Mouse (Mus musculus) cerebellum, adult 8-10 months (tissue): Measurements from ENCODE around the gene 7530416G11Rik.
A peak's percentile ranks its signal among the peaks of the same experiment; 100 is the strongest.

Experiments
- DNase-seq: peaks from one replicate; pipeline ENCODE4 v3.0.0; 2022

The 7530416G11Rik gene

DNA sequence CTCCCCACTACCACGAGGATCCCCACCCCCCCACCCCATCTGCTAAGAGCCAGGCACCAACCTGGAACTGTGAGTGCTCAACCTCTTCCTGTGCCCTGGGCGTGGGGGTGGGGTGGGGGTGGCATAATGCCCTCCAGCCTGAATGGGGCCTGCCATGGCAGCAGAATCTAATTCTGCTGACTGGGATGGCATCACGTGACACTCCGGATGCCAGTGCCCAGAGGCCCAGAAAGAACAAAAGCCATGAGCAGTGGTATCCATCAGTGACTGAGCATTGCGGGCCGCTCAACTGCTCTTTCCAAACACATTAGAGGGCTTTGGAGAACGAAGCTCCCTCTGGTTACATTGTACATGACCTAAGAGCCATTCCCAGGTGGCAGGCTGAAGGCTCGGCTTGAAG lies at the start of gene 7530416G11Rik:
TSS of gene 7530416G11Rik (minus strand) at position 101 of the 400 bp plus-strand sequence.
- no peak for DNase-seq

DNA sequence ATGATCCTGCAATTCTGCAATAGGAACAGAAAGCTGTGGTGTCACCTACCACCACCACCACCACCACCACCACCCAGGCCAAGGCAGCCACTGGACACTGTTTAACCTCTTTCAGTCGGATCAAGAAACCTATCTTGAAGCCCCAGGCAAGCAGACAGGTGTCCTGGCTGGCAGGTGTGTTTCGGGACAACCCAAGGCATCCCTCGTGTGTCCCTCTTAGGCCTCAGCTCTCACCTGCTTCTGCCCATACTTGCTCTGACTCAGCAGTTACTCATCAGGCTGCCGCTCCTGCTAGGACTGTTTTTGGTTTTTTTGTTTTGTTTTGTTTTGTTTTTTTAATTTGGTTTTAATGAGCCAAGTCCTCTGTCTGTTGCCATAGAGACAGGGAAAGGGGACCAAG lies 43.5 kb upstream of the 7530416G11Rik start:
- no peak for DNase-seq

DNA sequence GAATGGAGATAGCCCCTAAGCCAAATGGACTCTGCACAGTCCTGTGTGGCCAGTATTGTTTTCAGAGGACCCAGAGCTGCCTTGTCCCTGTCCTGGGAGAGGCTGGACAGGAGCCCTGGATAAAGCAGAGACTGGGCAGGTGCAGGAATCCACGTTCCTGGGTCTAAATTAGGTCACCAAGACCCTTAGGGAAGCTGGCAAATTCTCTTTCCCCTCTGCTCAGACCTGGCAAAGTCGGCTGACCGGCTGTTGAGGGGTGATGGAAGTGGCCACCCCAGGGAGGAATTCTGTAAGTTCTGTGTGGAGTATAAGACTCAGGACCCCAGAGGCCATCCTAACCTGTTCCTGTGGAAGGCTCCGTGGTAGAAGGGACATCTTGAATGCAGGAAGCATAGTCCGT lies 42.3 kb upstream of the 7530416G11Rik start:
- peak; percentile 7 for DNase-seq

DNA sequence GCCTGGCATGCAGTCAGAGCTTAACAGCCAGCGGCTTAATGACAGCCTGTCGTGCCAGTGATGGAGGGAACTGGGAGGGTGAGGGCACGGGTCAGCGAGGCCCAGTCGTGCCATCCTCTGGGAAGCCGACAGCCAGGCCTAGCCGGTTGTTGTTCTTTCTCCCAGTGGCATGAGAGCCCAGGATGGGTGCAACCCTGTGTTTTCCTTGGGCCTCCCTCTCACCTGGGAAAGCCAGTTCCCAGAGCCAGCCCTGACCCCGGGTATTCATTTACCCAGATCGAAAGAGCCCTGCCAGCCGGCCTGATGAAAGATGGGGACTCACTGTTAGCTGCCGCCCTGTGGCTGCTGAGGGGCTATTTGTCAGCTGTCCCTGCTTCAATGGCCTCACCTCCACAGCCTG lies 35.1 kb upstream of the 7530416G11Rik start:
- DNase-seq, result no peak

DNA sequence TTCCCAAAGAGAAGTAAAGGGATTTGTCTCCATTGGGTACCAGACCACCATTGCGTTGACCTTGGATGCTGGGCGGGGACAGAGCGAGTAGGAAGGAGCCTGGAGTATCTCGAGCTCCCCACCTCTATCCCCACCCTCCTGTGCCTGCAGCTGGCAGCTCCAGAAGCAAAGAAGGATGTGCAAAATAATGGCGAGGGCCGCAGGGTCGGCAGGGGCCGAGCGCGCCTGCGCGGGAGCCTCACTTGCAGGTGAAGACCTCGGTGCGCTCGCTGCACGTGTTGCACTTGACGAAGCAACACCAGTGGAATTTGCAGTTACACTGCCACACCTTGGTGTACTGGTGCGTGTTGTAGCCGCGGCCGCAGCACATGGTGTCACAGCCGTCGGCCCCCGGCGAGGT lies 34.1 kb upstream of the 7530416G11Rik start:
- DNase-seq, result no peak

DNA sequence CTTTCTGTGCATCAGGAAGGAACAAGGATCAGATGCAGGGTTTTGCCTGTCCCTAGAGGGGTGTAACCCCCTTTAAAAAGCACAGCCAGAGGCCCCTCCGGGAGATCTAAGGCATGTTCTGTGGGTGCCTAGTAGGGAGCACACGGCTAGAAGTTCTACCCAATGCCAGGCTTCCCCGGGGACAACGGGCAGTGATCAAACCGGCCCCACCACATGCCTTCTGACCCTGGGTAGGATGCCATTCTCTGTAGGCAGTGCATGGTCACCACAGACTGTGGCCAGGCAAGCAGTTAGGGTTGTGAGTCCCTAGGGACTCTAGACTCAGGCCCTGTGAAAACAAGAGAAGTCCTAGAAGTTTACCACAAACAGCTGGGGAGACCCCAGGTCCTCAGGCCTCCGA lies 31.6 kb upstream of the 7530416G11Rik start:
- DNase-seq, result no peak

DNA sequence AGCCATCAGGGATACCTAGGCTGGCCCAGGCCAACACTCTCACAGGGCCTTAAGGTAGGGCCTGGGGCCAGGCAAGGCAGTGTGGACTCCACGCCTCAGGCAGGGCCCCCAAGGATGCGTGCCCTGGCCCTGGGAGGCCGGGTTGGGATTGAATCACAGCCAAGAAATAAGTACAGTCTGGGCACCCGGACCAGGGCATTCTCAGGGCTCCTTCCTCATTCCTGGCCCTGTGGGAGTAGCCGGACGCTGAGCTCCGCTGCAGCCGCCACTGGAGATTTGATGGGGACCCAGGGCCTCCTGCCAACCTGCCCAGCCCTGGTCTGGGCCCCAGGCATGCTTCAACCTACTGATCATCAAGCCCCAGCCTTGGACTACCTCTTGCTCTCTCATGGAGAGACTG lies 31.2 kb upstream of the 7530416G11Rik start:
- DNase-seq, result no peak

DNA sequence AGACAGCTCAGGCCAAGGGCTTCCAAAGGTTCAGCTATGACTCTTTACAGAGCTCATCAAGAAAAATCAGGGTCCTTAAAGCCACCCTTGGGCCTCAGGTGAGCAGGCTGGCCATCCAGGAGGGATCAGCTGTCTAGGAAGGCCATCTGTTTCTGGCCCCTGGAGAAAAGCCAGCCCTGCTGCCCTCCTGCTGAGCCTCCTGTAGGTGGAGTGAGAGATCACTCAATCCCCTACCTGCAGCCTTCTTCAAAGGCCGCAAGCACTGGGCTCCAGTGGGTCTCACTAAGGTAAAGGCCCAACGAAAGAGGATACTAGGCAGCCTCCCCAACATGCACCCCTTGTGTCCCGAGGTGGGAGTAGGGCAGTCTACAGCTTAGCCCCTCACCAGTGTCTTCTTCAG lies 29.0 kb upstream of the 7530416G11Rik start:
- no peak for DNase-seq

DNA sequence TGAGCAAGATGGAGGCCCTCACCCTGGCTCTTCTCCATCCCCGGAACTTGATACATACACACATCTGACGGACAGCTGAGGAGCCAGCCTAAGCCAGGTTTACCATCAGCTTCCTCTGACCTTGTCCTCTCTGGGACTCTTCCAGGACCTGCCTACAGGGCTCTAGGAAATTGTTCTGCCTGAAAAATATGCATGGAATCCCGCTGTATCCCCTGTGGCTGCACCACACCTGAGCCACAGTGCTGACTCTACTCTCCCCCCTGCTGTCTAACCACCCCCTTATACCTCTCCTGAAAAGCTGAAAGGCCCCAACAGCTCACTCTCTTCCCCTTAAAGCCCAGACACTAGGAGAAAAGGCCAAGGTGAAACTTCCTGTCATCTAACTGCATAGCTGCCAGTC lies 26.9 kb upstream of the 7530416G11Rik start:
- no peak for DNase-seq

DNA sequence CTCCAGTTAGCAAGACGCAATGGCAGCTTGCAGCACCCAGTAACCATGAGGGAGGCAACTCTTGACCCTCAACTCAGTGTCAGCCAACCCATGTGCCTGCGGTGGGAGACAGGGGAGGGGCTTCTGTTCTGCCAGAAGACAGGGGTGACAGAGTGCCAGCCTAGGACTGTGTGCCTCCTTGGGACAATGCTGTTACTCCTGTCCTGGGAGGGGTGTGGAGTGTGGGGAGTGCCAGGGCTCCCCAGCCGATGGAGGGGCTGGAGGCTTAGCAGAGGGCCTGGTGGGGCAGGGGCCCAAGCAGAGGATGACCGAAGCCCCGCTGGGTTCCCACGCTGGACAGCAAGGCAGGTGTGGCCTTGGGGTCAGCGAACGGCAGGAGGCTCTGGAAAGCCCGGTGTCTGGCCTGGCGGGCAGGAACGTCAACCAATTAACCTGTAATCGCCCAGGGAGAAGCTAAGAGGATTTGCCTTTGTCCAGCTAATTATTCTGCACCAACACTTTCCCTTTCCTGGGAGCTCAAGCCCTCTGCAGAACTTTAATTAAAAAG lies 21.4 kb upstream of the 7530416G11Rik start:
- DNase-seq, result no peak

DNA sequence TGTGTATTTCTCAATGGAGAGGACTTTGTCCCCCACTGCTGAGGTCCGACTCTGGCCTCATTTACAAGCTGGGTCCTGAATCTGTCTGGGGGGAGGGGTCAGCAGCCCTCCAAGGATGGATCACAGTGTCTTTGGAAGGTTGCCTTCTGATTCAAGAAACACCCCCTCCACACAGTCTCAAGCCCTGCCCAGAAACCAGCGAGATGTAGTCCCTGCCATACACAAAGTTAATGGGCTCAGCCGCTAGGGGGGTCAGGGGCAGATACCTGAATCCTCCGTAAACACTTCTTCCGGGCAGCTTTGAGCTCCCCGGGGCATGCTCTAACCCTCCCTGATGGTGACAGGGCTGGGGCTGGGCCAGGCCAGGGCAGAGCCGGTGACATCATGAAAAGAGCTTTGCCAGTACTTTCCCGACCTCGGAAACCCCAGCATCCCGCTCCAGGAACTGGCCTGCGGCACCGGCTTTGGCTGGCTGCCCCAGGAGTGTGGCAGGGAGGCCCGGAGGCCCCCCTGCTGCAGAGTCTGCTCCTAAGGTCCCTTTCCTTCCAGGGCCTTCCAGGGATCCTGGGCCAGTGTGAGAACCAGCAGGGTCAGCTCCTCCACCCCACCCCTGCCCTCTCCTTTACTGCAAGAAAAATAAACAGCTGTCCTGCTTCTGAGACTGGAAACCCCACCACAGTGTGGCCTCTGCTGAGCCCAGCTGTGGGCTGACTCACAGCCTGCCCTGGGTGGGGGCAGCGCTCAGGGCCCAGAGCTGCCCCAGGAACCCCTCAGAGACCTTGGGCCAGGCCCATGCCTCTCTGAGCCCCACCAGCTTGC lies 20.4 kb upstream of the 7530416G11Rik start:
- peak; percentile 22 for DNase-seq

DNA sequence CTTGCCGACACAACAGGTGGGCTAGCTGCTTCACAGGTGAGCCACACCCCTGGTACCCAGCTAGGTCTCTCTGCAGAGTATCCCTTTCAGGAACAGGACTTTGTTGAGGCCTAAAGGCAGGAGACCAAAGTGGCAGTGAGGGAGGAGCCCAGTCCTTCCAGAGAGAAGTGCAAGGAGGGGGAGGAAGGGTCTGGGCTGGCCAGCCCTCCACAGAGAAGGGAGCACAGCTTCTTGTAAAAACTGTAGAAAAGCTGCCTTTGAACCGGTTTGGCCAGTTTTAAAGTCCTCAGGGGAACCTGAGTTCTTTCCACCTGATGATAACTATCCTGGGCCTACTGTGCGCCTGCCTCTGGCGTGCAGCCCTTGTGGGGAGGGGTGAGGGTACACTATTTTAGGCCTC lies 16.4 kb upstream of the 7530416G11Rik start:
- no peak for DNase-seq

DNA sequence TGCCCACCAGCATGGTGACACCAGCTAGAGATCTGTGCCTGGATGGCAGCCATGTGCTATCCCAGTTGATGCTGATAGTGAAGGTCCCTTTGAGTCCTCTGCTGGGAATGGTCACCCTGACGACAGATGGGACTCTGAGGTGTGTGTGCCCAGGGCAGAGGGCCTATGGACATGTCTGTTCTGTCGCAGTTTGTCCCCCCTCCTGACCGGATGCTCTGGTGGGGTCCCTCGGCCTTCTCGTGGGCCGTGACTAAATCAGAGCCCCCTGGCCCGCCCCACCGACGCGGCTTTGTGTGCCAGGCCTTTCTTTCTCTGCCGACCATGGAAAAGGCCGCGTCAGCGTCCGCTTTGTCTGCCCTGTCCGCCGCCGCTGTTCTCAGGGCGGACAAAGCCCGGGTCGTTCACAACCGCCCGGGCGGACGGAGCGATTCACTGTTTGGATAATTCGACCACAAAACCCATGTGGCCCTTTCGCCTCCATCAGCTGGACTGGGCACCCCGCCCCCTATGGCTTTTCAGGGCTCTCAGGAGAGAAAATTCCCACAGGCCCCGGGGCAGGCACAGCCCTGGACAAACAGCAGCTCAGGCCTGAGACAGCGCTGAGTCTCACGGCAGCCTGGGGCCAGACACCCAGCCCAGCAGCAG lies 4.5 kb upstream of the 7530416G11Rik start:
- no peak for DNase-seq

DNA sequence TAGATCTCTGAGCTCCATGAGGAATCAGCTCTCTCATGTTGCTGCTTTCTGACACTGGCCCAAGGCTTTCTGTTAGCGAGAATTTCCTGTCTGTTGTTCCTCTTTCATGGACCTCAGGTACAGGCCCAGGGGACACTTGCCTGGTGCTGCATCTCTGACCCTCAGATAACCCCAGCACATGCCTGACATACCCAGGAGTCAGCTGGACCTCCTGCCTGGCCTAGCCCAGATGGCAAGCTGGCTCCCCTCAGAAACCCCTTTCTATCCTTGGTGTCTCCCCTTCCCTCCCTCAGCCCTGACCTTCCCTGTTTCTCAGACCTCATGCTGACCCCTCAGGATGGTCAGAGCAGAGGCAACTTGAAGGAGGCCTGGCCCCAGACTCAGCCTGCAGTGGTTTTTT lies 3.7 kb upstream of the 7530416G11Rik start:
- no peak for DNase-seq

DNA sequence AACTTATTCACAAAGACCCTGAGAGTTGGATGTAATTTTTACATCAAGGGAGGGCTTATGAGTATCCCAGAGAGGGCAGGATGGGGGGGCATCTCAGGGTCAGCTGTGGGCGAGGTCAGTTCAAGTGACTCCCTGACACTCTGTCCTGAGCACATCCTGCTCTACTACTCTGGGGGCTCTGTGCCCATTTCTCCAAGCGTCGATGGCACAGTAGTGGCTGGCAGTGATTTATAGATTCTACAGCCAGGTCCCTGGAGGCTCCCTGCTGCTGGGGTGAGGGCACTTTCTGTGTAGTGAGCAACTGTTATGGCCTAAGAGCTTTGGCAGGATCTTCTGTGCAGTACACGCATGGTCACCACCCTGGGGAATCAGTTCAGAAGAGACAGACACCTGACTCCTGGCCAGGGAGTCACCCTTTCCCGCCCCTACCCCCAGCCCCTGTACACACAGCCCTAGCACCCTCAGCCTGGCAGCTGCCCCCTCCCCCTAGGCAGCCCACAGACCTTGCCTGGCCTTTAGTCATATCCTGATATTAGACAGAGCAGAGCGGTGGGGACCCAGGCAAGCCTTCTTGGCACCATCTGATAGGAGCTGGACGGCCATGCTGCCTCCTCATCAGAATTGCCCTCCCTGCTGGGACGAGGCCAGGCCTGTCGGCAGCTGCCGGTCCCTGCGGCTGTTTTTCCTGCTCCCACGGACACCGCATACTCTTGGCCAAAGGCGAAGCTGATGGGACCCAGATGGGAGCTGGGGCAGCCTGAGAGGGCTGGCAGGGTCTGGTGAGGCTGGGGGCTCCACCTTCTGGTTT lies 2.3 kb upstream of the 7530416G11Rik start:
- DNase-seq, result no peak

DNA sequence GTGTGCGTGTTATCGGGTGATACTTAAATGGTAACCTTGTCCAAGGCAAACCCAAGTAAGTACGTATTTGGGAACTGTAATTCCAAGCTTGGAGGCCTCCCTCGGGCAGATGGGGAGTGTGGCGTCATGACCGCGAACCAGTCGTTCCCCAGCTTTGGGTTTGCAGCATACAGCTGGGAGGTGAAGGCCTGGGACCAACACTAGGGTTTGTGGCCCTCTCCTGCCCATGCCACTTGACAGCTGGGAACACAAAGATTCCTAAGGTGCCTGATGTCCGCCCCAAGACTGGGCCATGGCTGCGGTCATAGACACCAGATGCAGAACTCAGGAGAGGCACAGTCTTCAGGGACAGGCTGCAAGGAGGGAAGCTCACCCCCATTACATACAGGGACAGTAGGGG lies 2.8 kb downstream of the 7530416G11Rik start:
- no peak for DNase-seq

DNA sequence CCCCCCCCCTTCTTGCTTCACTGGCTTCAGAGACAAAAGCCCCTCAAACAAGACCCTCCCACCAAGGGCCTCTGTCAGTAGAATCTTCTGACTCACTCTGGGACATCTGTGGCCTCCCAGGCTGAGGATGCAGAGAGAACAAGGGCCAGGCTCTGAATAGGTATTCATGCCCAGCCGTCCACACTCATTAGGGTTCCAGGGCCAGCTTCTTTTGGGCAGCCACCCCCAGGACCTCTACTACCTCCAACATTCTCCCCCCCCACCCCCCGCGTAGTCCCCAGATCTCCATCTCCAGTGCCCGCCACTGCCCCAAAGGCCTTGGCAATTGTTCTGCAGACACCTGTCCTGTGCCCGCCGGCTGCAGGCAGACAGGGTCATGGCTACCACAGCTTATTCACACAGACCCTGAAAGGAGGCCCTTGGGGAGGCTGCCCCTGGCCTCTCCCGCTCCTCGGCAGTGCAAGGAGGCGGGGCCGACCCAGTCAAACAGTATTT lies 5.0 kb downstream of the 7530416G11Rik start:
- DNase-seq, result no peak

DNA sequence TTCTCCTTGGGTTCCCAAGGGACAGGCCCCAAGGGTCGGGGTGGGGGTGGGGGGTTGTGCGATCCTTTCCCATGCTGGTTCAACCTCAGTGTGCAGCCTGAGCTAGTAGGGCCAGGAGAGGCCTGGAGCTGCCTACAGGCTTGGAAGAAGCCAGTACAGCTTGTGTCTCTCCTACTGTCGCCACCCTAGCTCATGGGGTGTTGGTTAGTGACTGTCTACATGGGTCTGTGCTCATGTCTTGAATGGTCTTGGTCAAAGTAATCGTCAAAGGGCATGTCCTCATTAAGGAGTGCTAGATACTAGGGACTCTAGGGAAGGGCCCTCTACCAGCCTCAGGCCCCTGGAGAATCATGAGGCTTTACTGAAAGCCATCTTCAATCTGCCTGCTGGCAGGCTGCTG lies 5.5 kb downstream of the 7530416G11Rik start:
- DNase-seq, result no peak

DNA sequence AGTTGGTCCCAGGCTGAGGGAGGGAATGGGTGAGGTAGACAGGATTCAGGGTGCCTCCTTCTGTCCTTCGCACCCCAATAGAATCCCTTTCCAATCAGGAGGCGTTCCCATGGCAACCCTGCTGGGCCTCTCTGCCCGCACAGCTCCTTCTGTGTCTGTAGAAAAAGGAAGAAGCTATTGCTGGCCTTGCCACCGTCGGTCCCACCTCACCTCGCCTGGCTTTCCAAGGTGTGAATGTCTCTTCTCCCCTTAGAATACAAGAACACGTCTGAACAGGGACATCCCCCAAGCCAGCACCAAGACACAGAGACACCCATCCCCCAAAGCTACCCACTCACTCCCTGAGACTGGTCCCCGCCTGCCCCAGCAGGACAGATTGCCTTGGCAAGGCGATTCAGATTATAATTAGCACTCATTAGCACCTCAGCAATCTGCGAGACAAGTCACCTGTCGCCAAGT lies 8.8 kb downstream of the 7530416G11Rik start:
- no peak for DNase-seq

DNA sequence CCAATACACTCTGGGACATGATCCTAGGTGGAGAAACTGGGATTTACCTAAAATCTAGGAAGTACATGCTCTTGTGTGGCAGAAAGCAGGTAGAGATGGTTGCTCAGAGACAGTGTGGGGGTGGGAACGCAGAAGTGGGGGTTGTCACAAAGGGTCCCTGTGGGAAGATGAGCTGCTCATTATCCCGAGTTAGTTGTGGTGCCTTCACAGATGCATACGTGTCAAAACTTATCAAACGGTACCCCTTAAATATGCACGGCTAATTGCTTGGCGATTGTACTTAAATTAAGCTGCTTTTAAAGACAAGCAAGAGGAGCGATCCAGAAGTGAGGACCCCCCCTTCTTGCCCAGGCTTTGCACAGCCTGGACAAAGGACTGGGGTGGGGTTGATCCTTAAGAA lies 13.3 kb downstream of the 7530416G11Rik start:
- DNase-seq, result no peak

DNA sequence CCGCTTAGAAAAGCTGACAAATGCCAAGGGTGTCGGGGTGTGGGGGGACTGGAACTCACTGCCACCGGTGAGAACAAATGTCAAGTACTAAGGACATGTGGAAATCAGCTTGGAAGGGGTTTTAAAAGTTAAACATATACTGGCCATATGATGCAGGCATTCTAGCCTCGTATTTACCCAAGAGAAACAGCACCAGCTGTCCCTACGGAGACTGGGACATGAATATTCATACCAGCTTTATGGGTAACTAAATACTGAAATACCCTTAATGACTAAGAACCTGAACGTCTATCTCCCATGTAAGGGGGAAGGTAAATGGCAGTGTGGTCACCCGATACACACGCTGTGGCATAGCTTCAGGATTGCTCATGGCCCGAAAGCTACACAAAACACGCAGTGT lies 14.1 kb downstream of the 7530416G11Rik start:
- DNase-seq, result no peak

DNA sequence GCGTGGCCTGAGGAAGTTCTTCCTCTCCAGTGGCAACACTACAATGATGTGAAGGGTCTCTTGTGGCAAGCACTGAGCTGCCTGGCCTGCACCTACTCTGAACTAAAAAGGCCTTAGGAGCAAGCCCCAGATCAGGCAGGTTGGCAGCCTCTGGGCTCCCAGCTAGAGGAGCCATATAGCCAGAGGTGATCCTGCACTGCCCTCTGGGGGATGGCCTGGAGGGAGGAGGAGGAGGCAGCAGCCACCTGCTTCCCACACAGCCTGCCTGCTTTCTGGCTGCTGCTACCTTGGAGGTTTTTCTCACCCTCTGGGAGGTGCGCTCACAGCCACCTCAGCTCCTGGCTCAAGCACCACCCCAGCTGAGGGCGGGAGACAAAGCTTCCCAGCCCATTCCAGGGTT lies 22.4 kb downstream of the 7530416G11Rik start:
- peak; percentile 25 for DNase-seq

DNA sequence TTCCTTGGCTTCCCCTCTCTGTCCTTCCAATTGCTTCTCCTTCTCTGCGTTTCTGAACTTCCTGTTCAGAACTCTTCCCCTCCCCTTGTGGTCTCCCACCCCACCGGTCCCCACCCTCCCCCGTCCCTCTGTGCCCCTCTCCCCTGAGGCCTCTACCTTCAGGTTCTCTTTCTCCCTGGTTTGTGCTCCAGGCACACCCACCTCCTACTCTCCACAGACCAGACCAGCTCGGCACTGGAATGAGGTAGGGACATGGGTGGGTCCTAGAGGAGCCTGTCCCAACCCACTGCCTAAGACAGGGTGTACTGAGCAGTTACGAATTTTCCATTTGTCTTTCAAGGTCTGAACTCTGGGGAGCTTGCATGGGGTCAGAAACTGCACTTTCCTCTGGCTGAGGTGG lies 23.1 kb downstream of the 7530416G11Rik start:
- DNase-seq, result no peak
